Mouse (Mus musculus) common myeloid progenitor, adult 5-6 weeks (primary cell): ENCODE measurements around the gene Col18a1. TPM values are rescaled to one million over a fixed set of nuclear protein-coding genes. Genes with fewer than 3 reads are reported as not detected.
A peak's percentile ranks its signal among the peaks of the same experiment; 100 is the strongest.

Source experiments
- ATAC-seq: replicated peaks from 2 replicates; pipeline ENCODE4 v1.8.0; 2016; ENCODE audit warnings: low read depth, mild to moderate bottlenecking, moderate TSS enrichment, inconsistent platforms; ENCODE audit not compliant: poor library complexity, severe bottlenecking
- total RNA-seq: library from RNA; stranded (forward); fragments of 200-1000, 187-1606 nt; gene quantifications from 2 replicates; pipeline ENCODE4 v1.2.3, GENCODE M21; 2017

Gene Col18a1
- total RNA-seq, 1 experiment from 2014 or later: 0.23 TPM

- ATAC-seq: no peak
Measured at GRCm38 (mm10) chr10:77190967-77191915, 24.9 kb upstream of the Col18a1 start.

GRCm38 (mm10) chr10:77187427-77187826 is 21.1 kb upstream of the Col18a1 start:
- ATAC-seq: 0 out of 2 replicates have a peak, but pooled peaks have one; percentile 25

GRCm38 (mm10) chr10:77182804-77183331 is 16.5 kb upstream of the Col18a1 start:
- peak; percentile 47; the same call in 1 of the 2 replicates for ATAC-seq

DNA sequence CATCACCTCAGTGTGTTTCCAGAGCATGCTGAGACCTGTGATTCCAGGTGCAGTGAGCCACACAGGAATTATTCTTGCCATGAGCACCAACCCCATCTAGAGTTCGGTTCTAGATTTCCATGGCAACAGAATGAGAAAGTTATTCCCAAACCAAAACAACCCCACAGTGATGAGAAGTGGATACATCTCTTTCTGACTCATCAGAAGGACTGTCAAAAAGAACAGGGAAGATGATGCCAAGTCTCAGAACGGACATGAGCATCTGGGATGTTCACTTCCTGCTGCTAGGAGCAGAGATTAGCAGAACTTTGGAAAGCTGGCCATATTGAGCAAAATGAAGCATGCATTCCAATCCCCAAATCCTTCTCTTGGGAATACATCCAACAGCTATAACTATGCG is 13.8 kb upstream of the Col18a1 start:
- no peak for ATAC-seq

DNA sequence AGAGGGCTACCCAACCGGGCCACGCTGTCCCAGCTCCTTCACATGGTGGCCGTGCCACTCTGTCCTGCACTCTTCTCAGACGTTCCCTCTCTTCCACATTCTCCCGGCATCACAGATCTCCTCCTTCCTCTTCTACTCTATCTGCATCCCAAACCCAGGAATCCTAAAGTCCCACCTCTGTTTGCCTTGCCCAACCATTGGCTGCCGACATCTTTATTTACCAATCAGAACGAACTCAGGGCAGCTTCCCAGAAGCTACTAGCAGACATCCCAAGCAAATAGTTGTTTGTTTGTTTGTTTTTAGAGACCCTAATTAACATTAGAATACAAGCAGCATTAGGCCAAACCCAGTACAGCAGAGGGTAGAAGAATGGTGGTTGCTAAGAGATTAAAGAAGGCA is 12.3 kb upstream of the Col18a1 start:
- ATAC-seq: no peak

- ATAC-seq: no peak
Measured at GRCm38 (mm10) chr10:77170400-77170799, 4.1 kb upstream of the Col18a1 start.

- peak; percentile 17 for ATAC-seq
Measured at GRCm38 (mm10) chr10:77165318-77165945, 916 bp downstream of the Col18a1 start.

- no peak for ATAC-seq
Measured at GRCm38 (mm10) chr10:77164437-77165052, 1.8 kb downstream of the Col18a1 start.

DNA sequence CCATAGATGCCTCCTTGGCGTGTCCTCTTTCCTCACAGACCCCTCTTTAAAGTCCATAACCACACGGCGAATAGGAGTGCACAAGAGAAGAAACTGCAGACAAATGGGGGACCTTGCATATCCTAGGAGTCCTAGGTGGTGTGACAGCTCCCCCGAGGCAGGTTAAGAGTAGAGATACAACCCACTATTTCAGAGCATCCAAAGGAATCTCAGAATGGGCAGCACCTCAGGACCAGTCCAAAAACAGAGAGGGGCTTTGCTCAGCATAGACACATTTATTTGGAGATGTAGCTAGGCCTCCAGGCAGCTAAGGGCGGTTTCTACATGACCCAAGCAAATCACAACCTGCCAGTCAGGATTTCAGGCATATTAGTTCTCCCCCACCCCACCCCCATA is 2.3 kb downstream of the Col18a1 start:
- ATAC-seq: no peak

DNA sequence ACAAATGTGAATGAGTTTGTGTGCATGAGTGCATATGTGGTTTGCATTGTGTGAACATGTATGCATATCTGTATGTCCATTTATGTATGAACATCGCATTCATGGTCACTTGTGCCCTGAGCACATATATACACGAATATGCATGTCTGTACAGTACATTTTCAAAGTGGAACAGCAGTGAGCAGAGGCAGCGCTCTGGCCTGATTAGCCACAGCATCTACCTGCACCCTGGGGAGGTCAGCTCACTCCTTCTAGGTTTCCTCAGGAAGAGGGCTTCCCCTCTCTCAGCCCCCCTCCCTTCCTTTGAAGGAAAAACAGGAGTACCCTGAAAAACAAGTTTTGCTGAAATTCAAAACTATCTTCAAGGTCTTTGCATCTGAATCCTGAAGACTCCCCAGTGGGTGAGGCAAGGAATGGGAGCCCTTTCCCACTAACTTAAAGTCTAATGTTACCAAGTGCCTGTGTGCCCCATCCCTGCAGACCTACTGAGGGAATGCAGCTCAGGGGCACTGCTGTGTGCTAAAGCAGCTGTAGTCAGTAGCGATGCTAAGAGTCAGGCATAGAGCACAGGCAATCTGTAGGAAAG is 2.9 kb downstream of the Col18a1 start:
- no peak for ATAC-seq

GRCm38 (mm10) chr10:77159573-77159972 is 6.8 kb downstream of the Col18a1 start:
- peak; percentile 75 for ATAC-seq

DNA sequence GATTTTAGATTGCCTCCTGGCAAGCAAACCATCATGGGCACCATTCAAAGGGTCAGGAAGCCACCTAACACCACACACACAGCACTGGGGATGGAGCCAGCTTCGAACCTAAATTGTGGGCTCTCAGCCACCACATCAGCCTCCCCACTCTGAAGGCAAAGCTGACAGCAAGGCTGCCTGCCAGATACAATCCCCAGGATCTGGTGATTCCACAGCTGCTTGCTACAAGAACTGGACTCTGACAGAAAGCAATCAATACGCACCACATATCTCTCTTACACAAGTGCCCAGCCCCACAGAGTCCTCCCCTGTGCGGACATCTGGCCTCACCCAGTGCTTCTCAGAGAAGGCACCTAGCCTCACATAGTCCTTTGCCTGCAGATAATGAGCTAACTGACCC is 7.4 kb downstream of the Col18a1 start:
- peak; percentile 23; the same call in 1 of the 2 replicates for ATAC-seq

DNA sequence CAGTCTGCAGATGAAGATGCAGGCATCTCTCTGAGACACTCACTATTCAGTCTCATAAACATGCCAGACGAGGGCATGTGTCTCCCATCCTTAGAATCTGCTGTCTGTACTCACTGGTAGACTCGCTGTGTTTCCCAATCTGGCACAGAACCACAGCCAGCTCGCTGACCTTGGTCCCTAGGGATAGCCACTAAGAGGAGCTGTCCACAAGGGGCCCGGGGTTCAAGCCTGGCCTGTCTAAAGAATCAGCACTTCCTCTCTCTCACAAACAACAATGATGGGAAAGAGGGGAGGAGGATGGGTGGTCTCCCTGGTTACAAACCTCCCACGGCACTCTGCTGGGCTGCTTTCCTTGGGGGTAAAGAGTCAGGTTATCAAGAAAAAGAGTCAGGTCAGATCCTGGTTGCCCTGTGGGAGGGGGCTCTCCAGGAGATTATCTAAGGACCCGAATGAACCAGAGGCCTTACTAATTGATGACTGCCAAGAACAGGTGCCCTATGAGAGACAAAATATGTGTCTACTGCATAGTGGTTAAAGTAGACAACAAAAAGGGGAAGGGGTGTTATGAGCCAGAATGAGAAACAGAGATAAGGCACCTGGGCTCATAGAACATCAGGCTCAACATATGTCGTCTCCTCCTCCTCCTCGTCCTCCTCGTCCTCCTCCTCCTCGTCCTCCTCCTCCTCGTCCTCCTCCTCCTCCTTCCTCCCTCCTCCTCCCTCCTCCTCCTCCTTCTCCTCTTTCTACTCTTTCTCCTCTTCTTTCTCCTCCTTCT is 8.9 kb downstream of the Col18a1 start:
- no peak for ATAC-seq

- no peak for ATAC-seq
Measured at GRCm38 (mm10) chr10:77152178-77152621, 14.1 kb downstream of the Col18a1 start.

DNA sequence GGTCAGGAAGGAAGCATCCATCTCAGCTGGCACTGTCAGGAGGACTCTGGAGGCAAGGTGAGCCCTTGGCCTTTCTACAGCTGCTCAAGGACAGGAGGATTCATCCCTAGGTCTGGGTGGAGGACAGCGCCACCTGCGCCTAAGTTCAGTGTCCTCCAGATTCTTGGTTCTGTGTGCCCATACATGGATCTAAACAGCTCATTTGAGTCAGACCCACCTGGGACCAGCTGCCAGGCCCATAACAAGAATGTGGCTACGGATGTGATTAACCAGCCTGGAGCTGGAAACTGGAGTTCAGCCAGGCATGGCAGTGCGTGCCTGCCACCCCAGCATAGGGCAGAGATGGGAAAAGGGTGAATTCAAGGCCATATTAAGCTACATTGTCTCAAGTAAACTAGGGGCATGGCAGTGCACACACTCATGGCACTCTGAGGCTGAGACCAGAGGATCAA is 14.8 kb downstream of the Col18a1 start:
- ATAC-seq: no peak

DNA sequence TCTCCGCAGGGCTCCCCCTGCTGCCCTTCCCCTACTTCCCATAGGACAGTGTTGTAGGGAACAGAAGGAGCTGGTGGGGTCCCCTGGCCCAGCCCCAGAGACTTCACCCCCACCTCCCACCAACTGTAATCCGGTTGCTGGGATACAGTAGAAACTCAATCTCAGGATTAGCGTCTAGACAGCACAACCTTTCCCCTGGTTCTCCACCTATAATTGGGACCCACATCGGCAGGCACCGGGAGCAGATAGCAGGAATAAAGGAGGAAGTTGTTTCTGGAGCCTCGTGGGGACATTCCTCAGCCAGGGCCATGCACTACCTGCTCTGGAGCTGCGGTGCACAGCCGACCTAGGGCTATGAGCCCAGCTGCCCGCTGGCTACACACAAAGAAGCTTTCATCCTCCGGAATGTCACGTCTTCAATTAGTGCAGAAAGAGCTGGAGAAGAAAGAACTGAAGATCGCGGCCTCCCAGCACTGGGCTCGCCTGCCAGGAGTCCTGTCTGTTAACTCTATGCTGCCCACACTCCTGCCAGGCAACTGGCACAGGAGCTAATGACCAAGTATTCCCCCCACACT is 15.3 kb downstream of the Col18a1 start:
- no peak for ATAC-seq

GRCm38 (mm10) chr10:77150016-77150415 is 16.3 kb downstream of the Col18a1 start:
- no peak for ATAC-seq

- ATAC-seq: no peak
Measured at GRCm38 (mm10) chr10:77147545-77147944, 18.8 kb downstream of the Col18a1 start.

DNA sequence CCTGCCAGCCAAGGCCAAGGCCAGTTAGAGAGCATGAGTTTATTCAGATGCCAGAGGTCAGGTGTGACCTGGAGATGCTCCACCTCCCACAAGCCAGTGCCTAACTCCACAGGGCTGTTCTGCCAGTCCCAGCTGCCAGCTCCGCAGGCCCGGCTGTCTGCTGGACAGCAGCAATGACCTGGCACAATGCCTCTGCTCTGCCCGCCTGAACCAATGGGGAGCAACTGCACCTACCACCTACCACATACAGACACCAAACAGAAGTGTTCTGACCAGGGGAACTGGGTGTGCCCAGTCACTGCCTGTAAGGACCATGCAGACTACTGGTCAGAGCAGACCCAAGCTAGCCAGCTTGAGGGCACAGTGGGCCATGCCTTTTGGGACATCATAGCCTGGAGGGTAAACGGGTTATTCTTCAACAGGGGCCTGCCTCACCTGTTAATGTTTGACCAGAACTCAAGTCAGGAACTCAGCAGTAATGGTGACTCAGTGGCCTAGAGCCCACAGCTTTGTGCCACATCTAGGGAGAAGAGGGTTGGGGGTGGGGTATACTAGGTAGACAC is 19.4 kb downstream of the Col18a1 start:
- no peak for ATAC-seq
